Mouse (Mus musculus) heart, embryonic 16.5 days (tissue): ENCODE data around the gene Wdfy4. TPM values are rescaled to one million over a fixed set of nuclear protein-coding genes. Genes with fewer than 3 reads are reported as not detected.

ENCODE experiments used
- ATAC-seq: fragments of 200-750 bp; cut with Nextera tagmentation; replicated peaks from 2 replicates; pipeline ENCODE4 v1.8.0; 2017; ENCODE audit warnings: moderate number of reproducible peaks; ENCODE audit not compliant: insufficient read depth, low FRiP score; ENCODE audit errors: extremely low read depth
- H3K27ac ChIP-seq: fragments of 300-500 bp; sonication (generic); 2 replicates; pipeline ENCODE4 v1.5.1; 2014; ENCODE audit warnings: mild to moderate bottlenecking, low read length, control low read depth, moderate library complexity
- H3K27me3 ChIP-seq: fragments of 300-500 bp; sonication (generic); 2 replicates; pipeline ENCODE4 v1.6.1; 2014; ENCODE audit warnings: low read length, mixed read lengths; ENCODE audit not compliant: control insufficient read depth, insufficient read depth
- H3K36me3 ChIP-seq: fragments of 300-500 bp; sonication (generic); 2 replicates; pipeline ENCODE4 v1.6.1; 2014; ENCODE audit not compliant: control insufficient read depth, insufficient read depth
- H3K4me1 ChIP-seq: fragments of 300-500 bp; sonication (generic); 2 replicates; pipeline ENCODE4 v1.6.1; 2014; ENCODE audit warnings: low read length, mixed read lengths; ENCODE audit not compliant: control insufficient read depth, insufficient read depth
- H3K4me2 ChIP-seq: fragments of 300-500 bp; sonication (generic); 2 replicates; pipeline ENCODE4 v1.6.1; 2014; ENCODE audit warnings: low read depth, mild to moderate bottlenecking, control low read depth, low read length
- H3K4me3 ChIP-seq: fragments of 300-500 bp; sonication (generic); 2 replicates; pipeline ENCODE4 v1.5.1; 2014; ENCODE audit warnings: mild to moderate bottlenecking, control low read depth, low read length
- H3K9ac ChIP-seq: fragments of 300-500 bp; sonication (generic); 2 replicates; pipeline ENCODE4 v1.6.1; 2014; ENCODE audit warnings: low read length, control low read depth
- H3K9me3 ChIP-seq: fragments of 300-500 bp; sonication (generic); replicated peaks from 2 replicates; pipeline ENCODE4 v1.6.1; 2016; ENCODE audit warnings: low read length; ENCODE audit not compliant: control insufficient read depth
- WGBS: fragments of 180-500 bp; shearing (Covaris S2); extraction: QIAGEN DNeasy Blood & Tissue Kit; methylation state at CpG from one replicate; pipeline ENCODE4 v1.1.7; 2014; 5-methylcytosine and 5-hydroxymethylcytosine counted together
- polyA plus RNA-seq: library from polyadenylated mRNA; unstranded; fragments of >200 nt; fragmentation: Nextera tagmentation; extraction: Ambion mirVana; gene quantifications from 2 replicates; pipeline ENCODE4 v1.2.1, GENCODE M21; 2015

Gene Wdfy4
- polyA plus RNA-seq, 1 experiment from 2014 or later: 1.2 TPM

DNA sequence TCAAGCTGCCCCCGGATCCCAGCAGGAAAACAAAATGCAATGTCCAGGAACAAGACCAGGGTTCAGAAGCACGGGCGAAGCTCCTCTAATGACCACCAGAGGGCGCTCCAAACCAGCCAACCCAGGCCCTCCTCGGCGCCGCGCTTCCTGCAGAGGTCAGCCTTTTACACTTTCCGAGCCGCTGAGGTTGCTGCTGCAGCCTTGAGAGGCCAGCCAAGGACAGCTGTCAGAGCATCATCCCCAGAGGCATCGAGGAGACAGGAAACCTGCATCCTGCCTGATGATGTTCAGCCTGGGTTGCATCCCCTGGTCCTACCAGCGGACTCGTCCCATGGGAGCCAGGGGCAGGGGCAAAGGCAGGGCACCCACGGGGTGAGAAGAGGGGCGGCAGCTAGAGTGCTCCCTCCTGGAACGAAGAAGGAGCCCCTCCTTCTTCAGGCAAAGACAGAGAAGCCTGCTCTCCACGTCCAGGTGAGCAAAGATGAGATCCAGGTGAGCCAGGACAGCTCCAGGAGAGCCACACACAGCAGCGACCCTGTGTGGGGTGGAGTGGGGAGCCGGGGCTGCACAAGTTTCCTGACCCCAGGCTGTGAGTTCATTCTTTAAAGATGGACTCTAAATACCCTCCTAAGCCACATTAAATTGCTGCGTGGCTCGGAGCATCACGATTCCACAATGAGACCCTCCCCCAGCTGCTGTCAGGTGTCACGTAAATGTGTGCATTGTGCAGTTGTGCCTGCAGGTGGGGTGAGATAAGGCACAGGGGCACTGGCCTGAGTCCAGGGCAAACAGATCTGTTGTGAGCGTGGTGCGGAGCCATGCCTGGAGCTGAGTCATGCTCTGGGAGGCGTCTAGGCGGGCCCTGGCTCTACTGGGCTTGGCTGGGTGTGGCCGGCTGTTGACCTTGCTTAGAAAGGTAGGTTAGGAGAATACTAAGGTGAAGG, 28.8 kb upstream of the Wdfy4 start, which contains the start of gene Arhgap22:
Arhgap22 (plus strand) TSS at position 204 of the 944 bp plus-strand sequence.
- no peaks in the 10 kb centered on the region for H3K36me3 ChIP-seq
- peaks cover 10% of the 10 kb centered on the region; the same call in 1 of the 2 replicates for H3K27me3 ChIP-seq
- no peaks in the 10 kb centered on the region for H3K9me3 ChIP-seq
- H3K4me2 ChIP-seq: peak within 1 kb of the TSS; percentile 4; the same call in 1 of the 2 replicates
- H3K4me1 ChIP-seq: peaks cover 5% of the 10 kb centered on the region; the same call in 1 of the 2 replicates
- H3K9ac ChIP-seq: no peak within 1 kb of the TSS
- no peak within 1 kb of the TSS for H3K4me3 ChIP-seq
- no peak within 1 kb of the TSS for H3K27ac ChIP-seq
- ATAC-seq: peak; percentile 77
- WGBS: 13% methylated on average over 28 of the region's 28 CpGs

DNA sequence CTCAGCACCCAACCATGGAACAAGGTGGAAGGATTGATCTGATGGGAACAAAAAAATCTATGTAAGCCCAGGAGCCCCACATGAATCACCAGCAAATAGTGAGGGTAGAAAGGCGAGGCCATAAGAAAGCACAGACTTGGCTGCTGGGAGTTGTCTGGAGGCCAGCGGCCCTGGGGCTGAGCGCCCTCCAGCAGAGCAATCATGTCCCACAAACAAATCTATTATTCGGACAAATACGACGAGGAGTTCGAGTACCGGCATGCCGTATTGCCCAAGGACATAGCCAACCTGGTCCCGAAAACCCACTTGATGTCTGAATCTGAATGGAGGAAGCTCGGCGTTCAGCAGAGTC, 27.6 kb upstream of the Wdfy4 start:
- Histone ChIP-seq H3K4me2 (no peak overlapping the region), H3K4me3 (no peak overlapping the region), H3K9ac (no peak overlapping the region), H3K27me3 (peaks cover 10% of the 10 kb centered on the region; the same call in 1 of the 2 replicates), H3K36me3 (no peaks in the 10 kb centered on the region), H3K4me1 (peaks cover 5% of the 10 kb centered on the region; the same call in 1 of the 2 replicates), H3K27ac (no peak overlapping the region), H3K9me3 (no peaks in the 10 kb centered on the region)
- 85% methylated on average over 12 of the region's 12 CpGs for WGBS
- no peak for ATAC-seq

DNA sequence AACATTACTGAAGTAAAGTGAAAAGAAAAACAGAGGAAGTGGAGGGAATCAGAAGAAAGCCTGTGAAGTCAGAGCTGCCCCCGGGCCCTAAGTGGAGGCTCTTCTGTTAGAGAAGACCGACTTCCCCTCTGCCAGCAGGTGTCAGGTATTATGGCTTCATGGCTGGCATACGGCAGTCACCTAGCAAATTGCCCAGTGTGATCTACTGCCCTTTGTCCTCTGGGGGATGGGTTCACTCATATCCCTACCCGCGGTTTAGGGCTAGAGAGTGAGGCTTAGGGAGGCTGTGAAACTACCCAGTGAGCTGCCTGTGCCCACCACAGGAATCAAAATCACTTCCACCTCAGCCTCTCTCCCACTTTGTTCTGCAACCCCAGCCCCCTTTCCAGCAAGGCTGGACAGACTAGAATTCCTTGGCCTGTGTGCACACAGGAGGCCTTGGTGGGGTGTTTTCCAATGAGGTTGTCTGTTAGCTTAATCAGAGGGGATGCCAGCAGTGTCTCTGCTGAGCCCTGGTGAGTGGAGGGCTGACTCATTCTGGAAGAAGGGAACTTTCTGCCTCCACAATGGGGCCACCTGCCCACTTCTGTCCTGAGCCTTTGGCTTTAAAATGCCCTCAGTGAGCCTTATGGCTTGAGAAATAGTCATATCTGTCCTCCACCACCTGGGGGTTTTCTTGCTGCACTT, 27.1 kb upstream of the Wdfy4 start:
- H3K9me3 ChIP-seq: no peaks in the 10 kb centered on the region
- no peak overlapping the region for H3K27ac ChIP-seq
- H3K4me3 ChIP-seq: no peak overlapping the region
- WGBS: 72% methylated on average over 5 of the region's 5 CpGs
- no peak overlapping the region for H3K4me2 ChIP-seq
- no peak for ATAC-seq
- H3K4me1 ChIP-seq: peaks cover 5% of the 10 kb centered on the region; the same call in 1 of the 2 replicates
- H3K27me3 ChIP-seq: peaks cover 10% of the 10 kb centered on the region; the same call in 1 of the 2 replicates
- no peak overlapping the region for H3K9ac ChIP-seq
- no peaks in the 10 kb centered on the region for H3K36me3 ChIP-seq

DNA sequence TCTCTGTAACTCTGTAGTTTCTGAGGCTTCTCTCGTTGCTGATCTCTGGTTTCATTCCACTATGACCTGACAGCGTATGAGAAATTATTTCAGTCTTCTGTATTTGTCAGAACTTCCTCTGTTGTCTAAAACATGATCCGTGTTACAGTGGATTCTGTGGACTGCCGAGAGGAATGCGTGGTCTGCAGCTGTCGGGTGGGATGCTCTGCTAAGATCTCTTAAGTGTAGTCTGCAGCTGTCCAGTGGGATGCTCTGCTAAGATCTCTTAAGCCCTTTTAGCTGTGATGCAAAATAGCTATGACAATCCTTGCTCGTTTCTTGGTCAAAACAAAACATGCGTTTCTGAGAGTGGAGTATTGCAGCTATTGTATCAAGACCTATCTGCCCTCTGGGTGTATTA, 25.5 kb upstream of the Wdfy4 start:
- 64% methylated on average over 8 of the region's 8 CpGs for WGBS
- no peak for ATAC-seq

DNA sequence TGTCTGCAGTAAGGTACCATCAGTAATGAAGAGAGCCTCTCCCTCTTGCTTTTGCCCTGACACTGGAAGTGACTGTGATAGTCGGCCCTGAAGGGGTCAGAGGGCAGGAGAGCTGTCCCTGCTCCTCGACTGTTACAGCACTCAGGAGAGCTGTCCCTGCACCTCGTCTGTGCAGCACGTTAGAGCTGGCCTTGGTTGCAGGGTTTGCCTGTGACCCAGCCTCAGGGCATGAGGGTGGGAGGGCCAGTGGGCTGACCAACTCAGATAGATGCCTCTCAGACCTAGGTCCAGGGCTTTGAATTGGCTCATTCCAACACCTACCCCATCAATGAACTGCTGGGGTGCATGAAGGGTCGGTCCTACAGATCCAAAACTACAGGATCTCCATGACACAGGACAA, 23.0 kb upstream of the Wdfy4 start:
- WGBS: 28% methylated on average over 5 of the region's 5 CpGs
- Histone ChIP-seq H3K4me3 (no peak overlapping the region), H3K9ac (no peak overlapping the region)

More for the DNA sequence above, 25.5 kb upstream of the Wdfy4 start:
- no peak overlapping the region for H3K9ac ChIP-seq
- no peak overlapping the region for H3K4me2 ChIP-seq
- no peak overlapping the region for H3K4me3 ChIP-seq
- H3K9me3 ChIP-seq: no peaks in the 10 kb centered on the region
- H3K4me1 ChIP-seq: peaks cover 5% of the 10 kb centered on the region; the same call in 1 of the 2 replicates
- no peaks in the 10 kb centered on the region for H3K36me3 ChIP-seq
- H3K27me3 ChIP-seq: 0 out of 2 replicates have a peak, but pooled peaks cover 6% of the 10 kb centered on the region
- H3K27ac ChIP-seq: no peak overlapping the region

DNA sequence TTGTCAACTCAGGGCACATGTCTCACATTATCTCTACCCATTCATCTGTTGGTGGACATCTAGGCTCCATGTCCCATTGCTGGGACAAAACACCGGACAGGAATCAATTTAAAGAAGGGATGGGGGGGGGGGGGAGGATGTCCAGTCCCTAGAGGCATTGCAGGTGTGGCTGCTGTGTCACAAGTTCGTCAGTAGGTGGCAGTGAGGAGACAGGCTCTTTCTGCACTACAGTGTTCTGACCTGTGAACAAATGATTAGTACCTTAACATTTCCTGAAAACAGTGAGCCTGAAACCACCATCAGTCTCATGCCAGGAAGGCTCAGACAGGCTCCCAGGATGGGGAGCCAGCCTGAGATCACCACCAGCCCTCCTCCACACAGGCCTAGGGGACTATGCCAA, 21.7 kb upstream of the Wdfy4 start:
- Histone ChIP-seq H3K9ac (no peak overlapping the region), H3K4me1 (no peaks in the 10 kb centered on the region), H3K27ac (no peak overlapping the region), H3K4me2 (no peak overlapping the region), H3K27me3 (no peaks in the 10 kb centered on the region), H3K36me3 (no peaks in the 10 kb centered on the region), H3K9me3 (no peaks in the 10 kb centered on the region), H3K4me3 (no peak overlapping the region)
- 19% methylated on average over 2 of the region's 2 CpGs for WGBS
- no peak for ATAC-seq

More for the DNA sequence above, 23.0 kb upstream of the Wdfy4 start:
- no peaks in the 10 kb centered on the region for H3K9me3 ChIP-seq
- no peak for ATAC-seq
- H3K4me2 ChIP-seq: no peak overlapping the region
- H3K27ac ChIP-seq: no peak overlapping the region
- H3K4me1 ChIP-seq: no peaks in the 10 kb centered on the region
- 0 out of 2 replicates have a peak, but pooled peaks cover 3% of the 10 kb centered on the region for H3K27me3 ChIP-seq
- H3K36me3 ChIP-seq: no peaks in the 10 kb centered on the region

DNA sequence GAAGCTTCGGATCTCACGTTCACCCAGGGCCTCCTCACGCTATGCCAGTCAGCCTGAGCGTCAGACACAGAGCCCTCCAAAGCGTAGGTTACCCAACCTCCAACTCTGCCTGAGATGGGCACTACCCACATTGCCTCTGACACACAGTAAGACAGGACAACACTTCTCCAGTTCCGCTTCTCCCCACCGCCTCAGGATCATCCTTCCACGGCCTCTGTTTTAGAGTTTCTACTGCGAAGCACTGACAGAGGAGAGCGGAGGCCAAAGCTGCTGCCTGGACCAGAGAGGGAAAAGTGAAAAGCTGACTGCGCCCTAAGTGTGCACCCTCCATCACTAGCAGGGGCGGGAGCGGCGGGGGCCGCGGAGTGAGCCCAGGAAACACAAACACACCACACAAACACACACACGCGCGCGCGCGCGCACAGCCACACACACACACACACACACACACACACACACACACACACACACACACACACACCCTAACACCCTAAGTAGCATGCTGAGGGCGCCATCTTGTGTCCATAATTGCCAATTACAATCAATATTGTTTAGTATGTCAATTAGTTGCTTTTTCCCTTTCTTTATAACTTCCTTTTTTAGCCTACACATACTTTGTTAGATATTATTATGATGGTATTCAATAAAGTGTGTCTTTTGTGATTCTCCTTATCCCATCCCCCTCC, 20.1 kb upstream of the Wdfy4 start:
- no peak overlapping the region for H3K4me3 ChIP-seq

DNA sequence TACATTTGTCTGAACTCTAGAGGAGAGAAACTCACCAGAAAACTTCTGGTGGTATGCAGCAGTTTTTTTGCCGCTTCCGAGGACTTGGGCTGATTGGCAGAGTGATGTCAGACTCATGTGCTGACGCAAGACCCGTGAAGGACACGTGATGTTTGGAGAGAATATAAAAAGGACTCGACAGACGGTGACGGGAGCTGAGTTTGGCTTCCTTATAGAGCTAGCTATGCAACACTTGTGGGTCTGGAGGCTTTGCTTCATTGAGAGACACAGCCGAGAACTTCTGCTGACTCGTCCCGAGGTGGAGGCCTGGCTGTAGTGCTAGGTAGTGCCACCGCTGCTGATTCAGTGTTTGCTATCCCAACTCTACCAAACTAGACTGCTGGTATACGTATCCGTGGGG, 18.5 kb upstream of the Wdfy4 start:
- H3K4me2 ChIP-seq: no peak overlapping the region
- H3K4me1 ChIP-seq: no peaks in the 10 kb centered on the region
- no peak overlapping the region for H3K27ac ChIP-seq
- no peaks in the 10 kb centered on the region for H3K36me3 ChIP-seq
- ATAC-seq: no peak
- H3K9ac ChIP-seq: no peak overlapping the region
- 76% methylated on average over 14 of the region's 14 CpGs for WGBS
- no peaks in the 10 kb centered on the region for H3K9me3 ChIP-seq
- no peaks in the 10 kb centered on the region for H3K27me3 ChIP-seq
- H3K4me3 ChIP-seq: no peak overlapping the region

More for the DNA sequence above, 20.1 kb upstream of the Wdfy4 start:
- Histone ChIP-seq H3K9ac (no peak overlapping the region), H3K4me2 (peak overlapping the region; percentile 41; the same call in 1 of the 2 replicates), H3K36me3 (no peaks in the 10 kb centered on the region), H3K27ac (no peak overlapping the region), H3K9me3 (no peaks in the 10 kb centered on the region), H3K4me1 (no peaks in the 10 kb centered on the region), H3K27me3 (no peaks in the 10 kb centered on the region)
- no peak for ATAC-seq
- WGBS: 44% methylated on average over 22 of the region's 24 CpGs
